Mouse (Mus musculus): Measurements from ENCODE around the gene Dclre1a.

Gene Dclre1a

DNA sequence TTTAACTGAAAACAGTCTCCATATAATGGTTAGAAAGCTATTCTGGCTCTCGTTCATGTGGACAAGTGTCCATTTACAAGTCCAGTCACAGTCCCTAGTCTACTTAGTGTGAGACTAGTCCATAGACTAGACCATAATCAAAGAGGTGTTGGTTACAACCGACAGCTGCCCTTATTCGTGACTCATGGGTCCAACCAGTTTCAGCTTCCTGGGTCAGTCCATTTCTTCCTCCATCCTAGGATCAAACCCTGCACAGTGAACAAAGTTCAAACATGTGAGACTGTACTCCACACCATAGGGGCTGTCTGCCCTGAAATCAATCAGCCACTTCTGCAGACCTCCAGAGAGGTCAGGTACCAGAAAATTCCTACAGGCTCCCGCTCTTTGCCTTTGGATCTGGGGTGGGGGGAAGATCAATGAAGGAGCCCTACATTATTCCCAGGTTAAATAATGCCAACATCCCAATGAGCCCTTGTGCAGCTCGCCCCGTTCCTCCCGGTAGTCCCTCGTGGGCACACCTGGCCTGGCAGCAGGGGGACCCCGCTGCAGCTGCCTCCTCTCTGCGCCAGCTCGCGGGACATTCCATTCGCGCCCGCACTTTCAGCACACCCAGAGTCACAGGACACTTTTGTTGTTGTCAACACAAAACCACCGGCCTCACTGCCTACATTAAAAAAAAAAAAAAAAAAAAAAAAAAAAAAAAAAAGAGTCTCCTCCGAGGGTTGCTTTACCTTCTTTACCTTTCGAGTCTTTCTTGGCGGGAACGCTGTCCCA, at the start of gene Dclre1a:
Dclre1a (minus strand) TSS at position 767 of the 774 bp plus-strand sequence.
- DNase-seq (ENCODE audit: low read depth, low spot score) = no peak

DNA sequence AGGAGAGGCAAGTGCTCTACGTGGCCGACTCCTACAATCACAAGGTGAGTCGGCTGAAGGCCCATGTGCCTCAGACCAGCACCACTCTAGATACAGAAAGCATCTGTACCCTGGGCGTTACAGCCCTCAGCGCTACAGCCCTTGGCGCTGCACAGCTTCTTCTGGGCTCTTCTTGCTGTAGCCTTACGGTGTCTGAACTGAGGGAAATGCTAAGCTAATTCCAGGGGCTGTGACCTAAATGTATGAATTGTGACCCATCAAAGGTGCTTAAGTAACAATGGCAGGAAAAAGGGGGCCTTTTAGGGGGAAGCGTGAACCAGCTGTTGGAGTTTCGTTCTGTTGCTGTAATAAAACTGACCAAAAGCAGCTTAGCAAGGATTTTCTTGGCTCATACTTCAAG, 44.5 kb upstream of the Dclre1a start:
- DNase-seq (ENCODE audit: low read depth, low spot score) = no peak

DNA sequence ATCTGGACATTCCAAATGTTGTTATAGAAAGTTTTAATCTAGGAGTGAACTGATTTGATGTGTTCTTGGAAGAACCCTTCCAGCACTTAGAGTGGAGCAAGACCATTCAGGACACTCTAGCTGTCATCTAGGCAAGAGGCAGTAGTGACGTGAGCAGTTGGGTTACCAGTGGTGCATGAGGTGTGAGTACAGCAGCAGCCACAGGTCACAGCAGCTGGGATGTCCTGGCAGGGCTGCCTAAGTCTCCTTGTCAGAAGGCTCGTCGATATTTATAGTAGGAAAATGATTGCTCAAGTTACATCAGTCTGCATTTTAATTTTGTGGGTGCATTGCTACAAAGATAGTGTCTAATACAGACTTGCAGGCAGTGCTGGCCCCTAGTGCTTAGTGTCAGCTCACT, 42.2 kb upstream of the Dclre1a start:
- no peak for DNase-seq (ENCODE audit: low read depth, low spot score)

DNA sequence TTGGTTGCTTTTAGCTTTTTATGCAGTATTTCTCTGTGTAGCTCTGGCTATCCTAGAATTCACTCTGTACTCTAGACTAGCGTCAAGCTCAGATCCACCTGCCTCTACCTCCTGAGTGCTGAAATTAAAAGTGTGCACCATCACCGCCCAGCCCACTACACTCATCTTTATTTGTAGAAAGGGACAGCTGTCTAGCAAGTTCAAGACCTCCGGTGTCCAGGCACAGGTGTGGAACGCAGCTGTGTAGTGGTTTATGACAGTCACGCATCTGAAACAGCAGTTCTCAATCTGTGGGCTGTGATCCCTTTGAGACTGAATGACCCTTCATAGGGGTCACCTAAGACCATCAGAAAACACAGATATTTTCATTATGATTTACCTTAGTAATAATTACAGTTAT, 41.4 kb upstream of the Dclre1a start:
- no peak for DNase-seq (ENCODE audit: low read depth, low spot score)

DNA sequence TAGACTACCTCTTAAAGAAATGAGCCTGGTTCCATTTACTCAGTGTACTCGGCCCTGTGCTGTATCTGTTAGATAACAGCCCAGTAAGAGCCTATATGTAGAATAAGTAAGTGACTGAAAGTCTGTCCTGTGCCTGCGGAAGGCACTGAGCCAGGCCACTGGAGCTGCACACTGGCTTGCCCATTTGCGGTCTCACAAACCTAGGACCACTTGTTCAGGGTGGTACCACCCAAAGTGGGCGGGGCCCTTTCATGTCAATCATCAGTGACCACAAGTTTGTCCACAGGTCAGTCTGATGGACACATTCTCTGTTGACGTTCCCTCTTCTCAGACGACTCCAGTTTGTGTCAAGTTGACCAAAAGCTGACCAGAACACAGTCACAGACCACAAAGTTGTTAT, 41.0 kb upstream of the Dclre1a start:
- DNase-seq (ENCODE audit: low read depth, low spot score) = no peak

DNA sequence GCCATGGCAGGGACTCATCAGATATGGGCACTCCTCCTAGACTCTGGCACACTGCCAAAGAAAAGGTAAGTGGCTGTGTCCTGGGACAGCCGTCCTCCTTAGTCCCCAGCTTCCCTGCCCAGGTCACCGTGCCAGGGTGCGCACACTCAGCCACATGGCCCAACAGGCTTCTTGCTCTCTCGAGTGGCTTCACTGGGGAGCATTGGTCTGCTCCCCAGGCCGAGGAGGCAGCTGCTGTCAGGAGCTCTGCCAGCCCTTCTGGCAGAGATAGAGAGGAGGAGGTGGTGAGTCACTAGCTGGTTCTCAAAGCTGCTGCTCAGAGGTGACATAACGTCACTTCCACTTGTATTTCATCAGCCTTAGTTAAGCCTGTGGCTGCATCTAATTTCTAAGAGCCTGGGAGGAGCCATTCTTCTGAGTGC, 40.2 kb upstream of the Dclre1a start:
- no peak for DNase-seq (ENCODE audit: low read depth, low spot score)

DNA sequence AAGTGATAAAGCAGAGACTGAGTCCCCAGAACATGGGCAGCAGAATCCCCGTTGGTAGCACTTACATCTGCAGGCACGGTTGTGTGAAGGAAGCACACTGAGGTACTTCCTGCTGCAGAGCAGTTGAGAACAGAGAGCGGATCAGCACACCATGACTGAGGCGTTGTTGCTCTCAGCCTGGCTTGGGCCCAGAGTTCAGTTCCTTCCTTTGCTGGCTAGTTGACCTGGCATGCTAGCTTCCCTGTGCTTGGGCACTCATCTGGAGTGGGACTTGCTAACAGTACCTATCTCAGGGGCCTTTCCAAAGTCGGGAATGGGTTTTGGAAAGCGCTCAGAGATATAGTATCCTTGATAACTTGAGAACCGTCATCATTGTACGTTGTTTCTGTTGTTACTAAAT, 38.3 kb upstream of the Dclre1a start:
- no peak for DNase-seq (ENCODE audit: low read depth, low spot score)

DNA sequence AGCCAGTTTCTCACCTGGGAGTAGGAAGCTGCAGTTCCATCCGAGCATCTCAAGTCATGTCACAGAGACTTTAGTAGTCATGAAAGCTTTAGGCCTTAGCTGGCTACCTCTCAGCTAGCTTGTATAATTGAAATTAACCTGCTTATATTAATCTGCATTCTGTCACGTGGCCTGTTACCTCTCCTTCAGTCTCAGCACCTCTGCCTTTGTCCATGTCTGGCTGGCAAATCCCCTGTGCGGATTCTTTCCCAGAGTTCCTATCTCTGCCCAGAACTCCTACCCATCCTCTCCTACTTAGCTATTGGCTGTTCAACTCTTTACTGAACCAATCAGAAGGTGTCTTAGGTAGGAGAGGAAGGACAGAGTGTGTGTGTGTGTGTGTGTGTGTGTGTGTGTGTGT, 36.3 kb upstream of the Dclre1a start:
- DNase-seq (ENCODE audit: low read depth, low spot score) = no peak

DNA sequence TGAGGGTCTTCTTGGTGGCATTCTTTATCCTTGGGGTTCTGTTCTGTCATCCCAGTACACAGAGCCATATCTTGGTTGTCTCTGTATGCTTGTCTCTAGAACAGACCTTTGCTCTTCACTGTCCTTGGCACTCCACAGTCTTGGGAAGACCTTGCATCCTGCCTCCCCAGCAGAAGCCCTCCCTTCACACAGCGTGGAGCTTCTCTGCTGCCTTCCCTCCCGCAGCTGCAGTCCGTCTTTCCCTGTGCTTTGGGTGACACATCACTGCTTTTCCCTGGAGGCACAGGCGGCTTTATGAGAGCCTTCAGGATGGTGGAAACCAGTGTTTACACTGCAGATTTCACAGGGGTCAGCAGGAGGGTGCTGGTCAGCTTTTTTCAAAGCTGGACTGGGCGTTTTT, 35.8 kb upstream of the Dclre1a start:
- DNase-seq (ENCODE audit: low read depth, low spot score) = no peak

DNA sequence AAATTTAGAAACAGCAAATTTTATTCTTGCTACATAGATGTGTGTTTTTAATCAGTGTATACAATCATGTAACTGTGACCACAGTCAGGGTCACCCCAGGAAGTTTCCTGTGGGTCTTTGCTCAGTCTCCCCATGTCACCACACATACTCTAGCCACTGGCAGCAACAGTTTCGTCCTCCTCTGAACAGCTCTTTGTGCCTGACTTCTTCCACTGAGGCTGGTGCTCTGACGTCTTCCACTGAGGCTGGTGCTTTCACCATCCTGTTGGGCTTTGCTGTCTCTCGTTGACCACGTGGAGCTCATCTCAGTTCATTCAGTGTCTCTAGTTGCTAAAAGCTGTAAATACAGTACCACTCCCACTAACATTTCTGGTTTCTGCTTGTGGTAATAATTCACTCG, 34.0 kb upstream of the Dclre1a start:
- no peak for DNase-seq (ENCODE audit: low read depth, low spot score)

DNA sequence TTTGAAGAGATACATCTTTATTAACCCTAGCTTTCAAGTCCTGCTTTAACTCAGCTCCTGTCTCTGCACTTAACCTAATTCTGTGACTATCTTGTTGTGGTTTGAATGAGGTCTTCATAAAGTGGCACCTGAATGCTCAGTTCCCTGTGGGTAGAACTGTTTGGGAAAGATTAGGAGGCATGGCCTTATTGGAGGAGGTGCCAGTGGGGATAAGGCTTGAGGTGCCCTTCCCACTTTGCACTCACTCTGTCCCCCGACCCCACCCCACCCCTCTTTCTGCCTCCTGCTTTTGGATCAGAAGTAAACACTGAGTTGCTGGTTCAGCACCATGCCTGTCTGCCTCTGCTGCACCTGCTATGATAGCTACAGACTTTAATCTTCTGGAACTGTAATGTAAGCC, 29.8 kb upstream of the Dclre1a start:
- DNase-seq (ENCODE audit: low read depth, low spot score) = no peak

DNA sequence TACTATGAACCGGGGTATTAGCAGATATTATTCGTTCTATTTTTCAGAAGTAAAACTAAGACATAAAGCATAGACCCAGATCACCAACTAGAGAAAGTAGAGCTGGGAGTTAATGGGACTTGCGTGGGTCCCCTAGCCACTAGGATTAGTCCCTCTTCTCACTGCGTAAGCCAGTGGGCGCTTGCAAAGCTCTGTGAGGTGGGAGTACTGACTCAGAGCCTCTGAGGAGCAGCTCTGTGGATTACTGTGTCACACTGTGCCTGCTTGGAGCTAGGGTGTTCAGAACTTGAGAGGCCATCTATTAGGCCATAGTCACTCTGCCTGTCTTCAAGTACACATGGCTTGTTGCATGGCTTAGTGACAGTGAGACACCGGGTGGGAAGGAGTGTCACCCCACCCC, 25.2 kb upstream of the Dclre1a start:
- no peak for DNase-seq (ENCODE audit: low read depth, low spot score)

DNA sequence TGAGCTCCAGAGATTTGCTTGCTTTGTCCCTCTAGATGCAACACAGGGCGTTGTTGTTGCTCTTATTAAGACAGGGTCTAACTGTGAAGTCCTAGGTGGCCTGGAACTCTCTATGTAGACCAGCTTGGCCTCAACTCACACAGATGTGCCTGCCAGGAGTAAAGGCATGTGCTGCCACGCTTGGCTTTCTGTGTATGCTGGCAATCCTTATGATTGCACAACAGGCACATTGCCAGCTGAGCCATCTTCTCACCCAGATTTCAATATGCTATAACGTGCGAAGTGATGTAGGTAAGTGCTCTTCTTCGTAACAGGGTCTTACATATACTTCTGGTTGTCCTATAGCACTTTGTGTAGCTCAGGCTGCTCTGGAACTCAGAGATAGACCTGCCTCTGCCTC, 23.9 kb upstream of the Dclre1a start:
- no peak for DNase-seq (ENCODE audit: low read depth, low spot score)

DNA sequence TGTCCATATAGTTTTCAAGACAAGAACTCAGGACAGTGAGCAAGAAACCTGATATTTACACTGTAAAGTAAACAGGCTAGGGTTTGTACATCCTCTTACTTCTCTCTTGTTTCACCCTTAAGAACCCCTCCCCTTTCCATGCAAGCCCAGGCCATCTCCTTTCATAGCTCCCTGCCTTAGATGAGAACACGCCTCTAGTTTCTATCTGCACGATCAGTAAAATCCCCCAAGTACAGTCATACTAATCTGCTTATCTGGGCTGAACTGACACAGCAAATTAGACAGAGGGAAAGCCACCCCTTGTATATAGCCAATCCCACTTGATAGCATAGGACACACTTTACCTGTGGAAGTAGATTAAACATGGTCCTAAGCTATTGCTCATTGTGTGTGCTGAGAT, 23.2 kb upstream of the Dclre1a start:
- DNase-seq (ENCODE audit: low read depth, low spot score) = no peak

DNA sequence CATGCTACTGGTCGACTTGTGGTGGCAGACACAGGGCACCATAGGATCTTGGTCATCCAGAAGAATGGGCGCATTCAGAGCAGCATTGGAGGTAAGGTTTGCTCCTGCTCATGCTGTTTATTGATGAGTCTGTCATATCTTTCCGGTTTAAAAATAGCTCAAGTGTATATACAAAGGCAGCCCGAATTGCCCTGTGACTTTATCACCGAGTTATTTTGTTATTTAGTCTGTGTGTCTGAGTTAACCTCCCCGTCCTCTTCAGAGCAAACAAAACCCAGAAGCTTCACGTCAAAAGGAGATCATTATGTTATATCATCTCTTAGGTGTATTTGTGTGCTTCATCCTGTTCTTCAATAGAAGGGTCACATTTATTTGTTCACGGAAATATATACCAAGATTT, 22.8 kb upstream of the Dclre1a start:
- DNase-seq (ENCODE audit: low read depth, low spot score) = no peak

DNA sequence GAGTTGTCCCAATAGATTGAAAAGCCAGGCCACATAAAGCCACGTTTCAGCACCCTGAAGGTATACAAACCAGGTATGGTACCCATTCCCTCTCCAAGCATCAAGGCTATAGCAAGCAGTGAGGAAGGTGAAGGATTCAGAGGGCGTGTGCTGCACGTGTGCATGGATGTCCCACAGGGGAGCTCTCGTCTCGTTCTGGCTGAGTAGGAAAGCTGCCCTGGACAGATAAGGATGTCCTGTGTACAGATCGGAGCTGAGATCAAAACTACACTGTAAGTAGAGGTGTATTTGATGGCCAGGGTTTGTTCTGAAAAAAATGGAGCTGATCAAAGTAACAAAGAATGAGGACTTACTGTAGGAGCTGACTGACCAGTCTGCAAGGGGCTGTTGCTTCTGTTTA, 18.9 kb upstream of the Dclre1a start:
- DNase-seq (ENCODE audit: low read depth, low spot score) = no peak

DNA sequence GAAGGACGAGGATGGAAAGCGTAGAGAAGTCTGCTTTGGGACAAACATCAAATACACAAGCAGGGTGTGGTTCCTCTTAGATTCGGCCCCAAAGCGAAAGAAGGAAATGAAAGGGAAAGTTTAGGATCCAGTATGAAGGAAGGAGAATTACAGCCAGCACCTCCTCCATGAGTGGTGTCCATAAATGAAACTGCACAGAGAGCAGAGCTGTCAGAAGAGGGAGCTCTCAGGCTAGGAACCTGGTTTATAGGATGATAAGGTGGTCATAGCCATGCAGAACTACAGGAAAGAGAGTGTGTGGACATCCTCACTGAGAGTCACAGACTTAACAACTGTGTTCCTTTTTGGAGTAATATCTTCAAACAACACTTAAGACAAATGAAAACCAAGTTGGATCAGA, 18.0 kb upstream of the Dclre1a start:
- peak; percentile 32 for DNase-seq (ENCODE audit: low read depth, low spot score)

DNA sequence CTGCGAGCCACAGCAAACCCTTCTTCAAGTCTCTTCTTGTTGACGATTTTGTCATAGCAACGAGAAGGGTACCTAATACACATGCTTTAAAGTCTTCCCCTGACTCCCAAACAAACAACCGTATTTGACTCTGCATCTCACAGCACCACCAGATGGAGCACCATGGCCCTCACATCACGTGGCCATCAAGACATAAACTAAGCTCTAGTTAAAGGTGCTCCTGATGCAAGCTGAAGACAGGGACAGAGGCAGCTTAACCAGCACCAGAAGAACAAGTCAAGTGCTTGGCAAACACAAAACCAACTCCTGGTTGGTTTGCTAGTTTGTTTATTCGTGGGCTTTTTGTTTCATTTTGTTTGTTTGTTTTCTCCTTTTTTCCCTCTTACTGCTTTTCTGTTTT, 17.3 kb upstream of the Dclre1a start:
- DNase-seq (ENCODE audit: low read depth, low spot score) = peak; percentile 27

DNA sequence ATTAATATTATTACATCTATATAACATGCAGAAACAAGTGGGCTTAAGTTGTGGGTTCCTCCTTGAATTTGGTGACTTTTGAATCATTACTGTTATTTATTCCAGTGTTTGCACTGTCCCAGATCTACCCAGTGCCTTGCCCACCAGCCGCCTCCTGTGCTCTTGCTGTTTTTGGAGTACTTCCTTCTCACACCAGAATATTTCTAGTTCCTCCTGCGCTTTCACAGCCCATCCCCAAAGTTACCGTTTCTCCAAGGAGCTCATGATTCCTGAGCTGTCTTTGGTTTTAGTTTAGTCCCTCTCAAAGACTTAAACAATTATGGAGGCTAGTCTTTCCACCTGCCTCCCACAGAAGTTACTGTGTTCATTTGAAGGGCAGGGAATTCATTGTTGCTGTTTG, 15.4 kb upstream of the Dclre1a start:
- DNase-seq (ENCODE audit: low read depth, low spot score) = no peak

DNA sequence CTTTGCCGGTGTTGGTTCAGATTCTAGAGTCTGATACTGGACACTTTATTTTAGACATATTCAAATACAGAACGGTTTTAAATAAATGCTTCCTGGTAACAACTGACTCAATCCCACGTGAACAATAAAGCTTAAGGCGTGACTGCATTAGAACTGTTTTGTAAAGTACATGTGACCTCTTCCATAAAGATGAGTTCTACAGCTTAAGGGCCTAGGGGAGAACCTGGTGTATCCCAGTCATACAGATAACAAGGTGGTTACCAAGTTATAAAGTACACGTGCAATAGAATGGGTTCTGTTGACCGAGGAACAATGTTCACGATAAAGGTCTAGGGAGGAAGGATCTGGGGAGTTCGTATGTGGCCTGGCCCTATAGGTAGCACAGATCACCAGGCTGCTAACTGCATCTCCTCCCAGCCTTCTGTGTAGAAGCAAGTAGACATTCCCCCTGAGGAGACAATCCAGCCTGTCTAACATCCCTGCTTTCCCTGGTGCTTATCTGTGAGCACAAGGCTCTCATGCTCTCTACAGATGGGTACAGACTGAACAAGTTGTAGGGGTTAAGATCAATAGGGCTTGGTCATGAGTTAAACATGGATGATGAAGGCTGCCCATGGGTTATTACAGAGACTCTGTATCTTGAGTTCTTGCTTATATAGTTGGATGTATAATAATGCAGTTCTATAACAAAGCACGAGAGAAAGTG, 14.6 kb upstream of the Dclre1a start:
- DNase-seq (ENCODE audit: low read depth, low spot score) = no peak

DNA sequence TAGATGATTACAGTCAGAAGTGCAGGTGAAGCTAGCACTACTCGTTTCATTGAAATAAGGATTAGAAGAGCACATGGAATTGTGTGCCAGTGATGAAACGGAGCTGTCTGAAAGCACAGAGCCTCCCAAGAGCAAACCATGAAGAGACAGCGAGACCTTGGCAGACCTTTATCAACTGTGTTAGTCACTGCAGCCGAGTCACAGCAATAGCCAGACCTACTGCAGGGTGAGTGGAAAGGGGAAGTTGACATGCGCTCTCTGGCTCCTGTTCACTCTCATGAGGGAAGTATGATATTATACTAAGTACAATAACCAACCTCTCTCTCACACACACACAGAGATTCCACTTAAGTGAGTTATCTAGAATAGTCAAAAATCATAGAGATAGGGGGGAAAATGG, 8.0 kb upstream of the Dclre1a start:
- no peak for DNase-seq (ENCODE audit: low read depth, low spot score)

DNA sequence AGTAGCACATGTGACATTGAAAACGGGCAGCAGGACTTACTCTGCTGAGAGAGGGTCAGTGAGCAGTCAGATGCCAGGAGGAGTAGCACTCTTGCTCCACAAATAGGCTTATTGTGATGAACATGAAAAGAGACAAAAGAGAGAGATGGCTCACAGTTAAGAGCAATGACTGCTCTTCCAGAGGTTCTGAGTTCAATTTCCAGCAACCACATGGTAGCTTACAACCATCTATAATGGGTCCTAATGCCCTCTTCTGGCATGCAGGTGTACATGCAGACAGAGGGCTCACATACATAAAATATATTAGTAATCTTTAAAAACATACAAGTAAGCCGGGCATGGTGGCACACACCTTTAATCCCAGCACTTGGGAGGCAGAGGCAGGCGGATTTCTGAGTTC, 5.2 kb upstream of the Dclre1a start:
- no peak for DNase-seq (ENCODE audit: low read depth, low spot score)

DNA sequence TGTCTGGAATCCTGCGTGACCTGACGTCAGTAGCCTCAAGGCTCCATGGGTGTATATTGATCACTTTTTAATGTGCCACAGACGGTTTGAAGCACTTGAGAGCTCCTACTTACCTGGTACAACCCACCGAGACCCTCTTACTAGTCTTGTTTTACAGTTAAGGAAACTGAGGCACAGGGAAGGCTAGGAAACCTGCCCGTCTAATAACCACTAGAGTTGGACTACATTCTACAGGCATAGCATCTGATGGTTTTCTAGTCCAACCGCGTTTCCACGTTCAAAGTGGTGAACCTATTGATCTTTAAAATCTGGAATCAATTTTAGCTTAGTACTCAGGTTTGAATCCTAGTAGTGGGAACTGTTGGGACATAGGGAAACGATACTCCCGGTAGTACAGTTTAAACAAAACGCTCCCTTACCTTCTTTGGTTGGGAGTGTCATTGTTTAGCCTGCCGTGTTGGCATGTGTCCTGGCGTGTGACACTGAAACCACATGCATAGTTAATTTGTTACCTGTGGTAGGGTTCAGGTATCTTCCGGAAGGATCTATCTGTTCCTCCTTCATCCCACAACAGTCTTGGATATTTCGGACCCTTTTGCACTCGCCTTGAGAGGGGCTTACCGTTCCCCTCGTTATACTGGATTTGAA, 1.1 kb upstream of the Dclre1a start:
- DNase-seq (ENCODE audit: low read depth, low spot score) = no peak
